Mouse (Mus musculus) neutrophil, adult 65 days (primary cell): ENCODE measurements around the gene Cyp2d9. TPM values are rescaled to one million over a fixed set of nuclear protein-coding genes. Genes with fewer than 3 reads are reported as not detected.

Source experiments
- total RNA-seq: library from RNA; stranded (reverse); gene quantifications from 2 replicates; pipeline ENCODE4 v1.2.4, GENCODE M21; 2023

Gene Cyp2d9
- total RNA-seq = not detected in 2 replicates

GRCm38 (mm10) chr15:82433137-82433536 is at the start of gene Cyp2d9:
TSS of gene Cyp2d9 (plus strand) at chr15:82433437.

DNA sequence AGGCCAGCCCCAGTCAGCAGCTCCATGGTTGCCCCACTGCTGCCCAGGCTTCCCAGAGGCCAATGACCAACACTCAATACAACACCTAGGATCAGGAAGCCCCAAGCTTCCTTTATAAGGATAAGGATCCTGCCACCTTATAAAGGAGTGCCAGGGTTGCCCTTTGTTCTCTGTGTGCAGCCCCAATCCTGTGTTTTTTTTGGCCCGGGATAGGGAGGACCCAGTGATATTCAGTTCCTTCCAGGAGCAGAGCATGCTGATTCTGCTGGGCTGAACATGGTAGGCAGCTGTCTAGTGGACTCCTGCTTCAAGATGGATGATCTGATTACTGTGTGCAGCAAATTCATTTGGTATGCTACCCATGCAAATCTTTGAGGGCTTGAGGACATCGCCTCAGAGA is 39.3 kb upstream of the Cyp2d9 start, which contains the start of gene Cyp2d11:
Gene Cyp2d11, minus strand, starts transcription at position 101 of the 400 bp plus-strand sequence.

GRCm38 (mm10) chr15:82406981-82407380 is 26.3 kb upstream of the Cyp2d9 start, which contains the start of gene Cyp2d10:
TSS of gene Cyp2d10 (minus strand) at chr15:82407195.

Other genes starting within 250 kb of the Cyp2d9 start
- gene Shisa8, start 220.6 kb upstream of the Cyp2d9 start, total RNA-seq = not detected in 2 replicates
- 0.63 and 1.0 TPM in 2 replicates for gene Tnfrsf13c, start 209.1 kb upstream of the Cyp2d9 start, total RNA-seq
- 10.1 and 10.9 TPM in 2 replicates for gene Cenpm, start 188.7 kb upstream of the Cyp2d9 start, total RNA-seq
- not detected in 2 replicates for gene 1500009C09Rik, start 181.0 kb upstream of the Cyp2d9 start, total RNA-seq
- not detected in 2 replicates for gene Sept3, start 158.5 kb upstream of the Cyp2d9 start, total RNA-seq
- gene Wbp2nl, start 134.5 kb upstream of the Cyp2d9 start, total RNA-seq = not detected in 2 replicates
- gene Naga, start 94.5 kb upstream of the Cyp2d9 start, total RNA-seq = 81.3 and 94.9 TPM in 2 replicates
- gene Pheta2, start 94.5 kb upstream of the Cyp2d9 start, total RNA-seq = 0.47 and 0.79 TPM in 2 replicates
- 69.9 and 76.6 TPM in 2 replicates for gene Smdt1, start 94.5 kb upstream of the Cyp2d9 start, total RNA-seq
- gene Ndufa6, start 79.1 kb upstream of the Cyp2d9 start, total RNA-seq = 69.4 and 71.0 TPM in 2 replicates
- gene Cyp2d22, start 53.2 kb upstream of the Cyp2d9 start, total RNA-seq = 0.57 and 1.6 TPM in 2 replicates
- gene Cyp2d11, start 39.4 kb upstream of the Cyp2d9 start, total RNA-seq = not detected in 2 replicates
- gene Cyp2d10, start 26.2 kb upstream of the Cyp2d9 start, total RNA-seq = not detected in 2 replicates
- gene Cyp2d12, start 121.6 kb downstream of the Cyp2d9 start, total RNA-seq = not detected in 2 replicates
- not detected in 2 replicates for gene Cyp2d34, start 187.5 kb downstream of the Cyp2d9 start, total RNA-seq